Mouse (Mus musculus): Measurements from ENCODE around the gene Cacybp. TPM values are rescaled to one million over a fixed set of nuclear protein-coding genes. Genes with fewer than 3 reads are reported as not detected.

Gene Cacybp
- polyA plus RNA-seq, 1 experiment from 2014 or later: 268 TPM

- Histone ChIP-seq H3K4me2 (replicated peaks) (no peak overlapping the region), H3K4me1 (no peaks in the 10 kb centered on the region), H3K9ac (replicated peaks) (no peak overlapping the region), H3K27me3 (no peaks in the 10 kb centered on the region), H3K27ac (replicated peaks) (no peak overlapping the region), H3K4me3 (no peak overlapping the region), H3K36me3 (no peaks in the 10 kb centered on the region), H3K9me3 (no peaks in the 10 kb centered on the region; the same call in 1 of the 2 replicates)
- no peak for ATAC-seq (ENCODE audit: low FRiP score, low read depth)
- 92% methylated on average over 5 of the region's 5 CpGs for WGBS
Observed at GRCm38 (mm10) chr1:160244689-160245088, 32.0 kb upstream of the Cacybp start.

GRCm38 (mm10) chr1:160240091-160240490 is 27.4 kb upstream of the Cacybp start:
- Histone ChIP-seq H3K27me3 (no peaks in the 10 kb centered on the region), H3K27ac (replicated peaks) (no peak overlapping the region), H3K9ac (replicated peaks) (no peak overlapping the region), H3K36me3 (no peaks in the 10 kb centered on the region), H3K4me2 (replicated peaks) (no peak overlapping the region), H3K4me1 (no peaks in the 10 kb centered on the region), H3K4me3 (no peak overlapping the region), H3K9me3 (no peaks in the 10 kb centered on the region; the same call in 1 of the 2 replicates)
- 93% methylated on average over 2 of the region's 2 CpGs for WGBS
- no peak for ATAC-seq (ENCODE audit: low FRiP score, low read depth)

GRCm38 (mm10) chr1:160238852-160239443 is 26.3 kb upstream of the Cacybp start:
- Histone ChIP-seq H3K36me3 (no peaks in the 10 kb centered on the region), H3K4me3 (no peak overlapping the region), H3K4me1 (no peaks in the 10 kb centered on the region), H3K9ac (replicated peaks) (no peak overlapping the region), H3K27me3 (no peaks in the 10 kb centered on the region), H3K27ac (replicated peaks) (no peak overlapping the region), H3K4me2 (replicated peaks) (no peak overlapping the region), H3K9me3 (no peaks in the 10 kb centered on the region; the same call in 1 of the 2 replicates)
- no peak for ATAC-seq (ENCODE audit: low FRiP score, low read depth)
- 92% methylated on average over 1 of the region's 1 CpGs for WGBS

GRCm38 (mm10) chr1:160237981-160238380 is 25.3 kb upstream of the Cacybp start:
- ATAC-seq (ENCODE audit: low FRiP score, low read depth): no peak
- Histone ChIP-seq H3K9me3 (no peaks in the 10 kb centered on the region; the same call in 1 of the 2 replicates), H3K9ac (replicated peaks) (no peak overlapping the region), H3K4me1 (no peaks in the 10 kb centered on the region), H3K27me3 (no peaks in the 10 kb centered on the region), H3K4me2 (replicated peaks) (no peak overlapping the region), H3K36me3 (no peaks in the 10 kb centered on the region), H3K27ac (replicated peaks) (no peak overlapping the region), H3K4me3 (no peak overlapping the region)
- WGBS: 92% methylated on average over 2 of the region's 2 CpGs

- Histone ChIP-seq H3K4me1 (peaks cover 6% of the 10 kb centered on the region; the same call in 1 of the 2 replicates), H3K4me3 (no peak overlapping the region), H3K27ac (replicated peaks) (no peak overlapping the region), H3K27me3 (no peaks in the 10 kb centered on the region), H3K9ac (replicated peaks) (no peak overlapping the region), H3K36me3 (no peaks in the 10 kb centered on the region), H3K4me2 (replicated peaks) (no peak overlapping the region), H3K9me3 (no peaks in the 10 kb centered on the region)
- ATAC-seq (ENCODE audit: low FRiP score, low read depth): no peak
Observed at GRCm38 (mm10) chr1:160233921-160234320, 21.2 kb upstream of the Cacybp start.

- no peak for ATAC-seq (ENCODE audit: low FRiP score, low read depth)
Observed at GRCm38 (mm10) chr1:160232113-160232512, 19.4 kb upstream of the Cacybp start.

GRCm38 (mm10) chr1:160231013-160231412 is 18.3 kb upstream of the Cacybp start:
- Histone ChIP-seq H3K36me3 (no peaks in the 10 kb centered on the region), H3K27ac (replicated peaks) (no peak overlapping the region), H3K9me3 (no peaks in the 10 kb centered on the region), H3K4me3 (no peak overlapping the region), H3K4me1 (peaks cover 6% of the 10 kb centered on the region; the same call in 1 of the 2 replicates), H3K9ac (replicated peaks) (no peak overlapping the region), H3K4me2 (replicated peaks) (no peak overlapping the region), H3K27me3 (no peaks in the 10 kb centered on the region)
- no peak for ATAC-seq (ENCODE audit: low FRiP score, low read depth)
- 67% methylated on average over 4 of the region's 4 CpGs for WGBS

More at GRCm38 (mm10) chr1:160232113-160232512, 19.4 kb upstream of the Cacybp start:
- Histone ChIP-seq H3K4me3 (no peak overlapping the region), H3K9ac (replicated peaks) (no peak overlapping the region), H3K9me3 (no peaks in the 10 kb centered on the region), H3K27me3 (no peaks in the 10 kb centered on the region), H3K27ac (replicated peaks) (no peak overlapping the region), H3K4me2 (replicated peaks) (no peak overlapping the region), H3K4me1 (peaks cover 6% of the 10 kb centered on the region; the same call in 1 of the 2 replicates), H3K36me3 (no peaks in the 10 kb centered on the region)
- WGBS: 51% methylated on average over 3 of the region's 3 CpGs

- H3K9ac ChIP-seq (replicated peaks): no peak overlapping the region
- no peak for ATAC-seq (ENCODE audit: low FRiP score, low read depth)
- no peak overlapping the region for H3K4me3 ChIP-seq
- no peaks in the 10 kb centered on the region for H3K36me3 ChIP-seq
- no peak overlapping the region for H3K27ac ChIP-seq (replicated peaks)
- H3K4me1 ChIP-seq: peaks cover 6% of the 10 kb centered on the region; the same call in 1 of the 2 replicates
- no peak overlapping the region for H3K4me2 ChIP-seq (replicated peaks)
- no peaks in the 10 kb centered on the region for H3K27me3 ChIP-seq
- H3K9me3 ChIP-seq: no peaks in the 10 kb centered on the region
Observed at GRCm38 (mm10) chr1:160227850-160228249, 15.2 kb upstream of the Cacybp start.

- WGBS: 90% methylated on average over 4 of the region's 4 CpGs
- Histone ChIP-seq H3K9ac (replicated peaks) (no peak overlapping the region), H3K36me3 (no peaks in the 10 kb centered on the region), H3K9me3 (no peaks in the 10 kb centered on the region), H3K4me1 (peaks cover 6% of the 10 kb centered on the region; the same call in 1 of the 2 replicates), H3K4me3 (no peak overlapping the region), H3K27me3 (no peaks in the 10 kb centered on the region), H3K4me2 (replicated peaks) (no peak overlapping the region), H3K27ac (replicated peaks) (no peak overlapping the region)
- ATAC-seq (ENCODE audit: low FRiP score, low read depth): no peak
Observed at GRCm38 (mm10) chr1:160227196-160227595, 14.5 kb upstream of the Cacybp start.

GRCm38 (mm10) chr1:160224093-160224492 is 11.4 kb upstream of the Cacybp start:
- H3K9ac ChIP-seq (replicated peaks): no peak overlapping the region
- no peaks in the 10 kb centered on the region for H3K36me3 ChIP-seq
- 78% methylated on average over 2 of the region's 2 CpGs for WGBS
- no peaks in the 10 kb centered on the region for H3K27me3 ChIP-seq
- H3K27ac ChIP-seq (replicated peaks): no peak overlapping the region
- ATAC-seq (ENCODE audit: low FRiP score, low read depth): no peak
- no peak overlapping the region for H3K4me3 ChIP-seq
- no peaks in the 10 kb centered on the region for H3K9me3 ChIP-seq
- no peak overlapping the region for H3K4me2 ChIP-seq (replicated peaks)
- no peaks in the 10 kb centered on the region for H3K4me1 ChIP-seq

GRCm38 (mm10) chr1:160217898-160218297 is 5.2 kb upstream of the Cacybp start:
- H3K4me2 ChIP-seq (replicated peaks): no peak overlapping the region
- H3K9me3 ChIP-seq: no peaks in the 10 kb centered on the region
- no peak overlapping the region for H3K4me3 ChIP-seq
- no peaks in the 10 kb centered on the region for H3K27me3 ChIP-seq
- H3K27ac ChIP-seq (replicated peaks): no peak overlapping the region
- ATAC-seq (ENCODE audit: low FRiP score, low read depth): no peak
- peaks cover 3% of the 10 kb centered on the region; the same call in 1 of the 2 replicates for H3K4me1 ChIP-seq
- WGBS: 88% methylated on average over 3 of the region's 3 CpGs
- H3K9ac ChIP-seq (replicated peaks): no peak overlapping the region
- no peaks in the 10 kb centered on the region for H3K36me3 ChIP-seq

GRCm38 (mm10) chr1:160214171-160214570 is 1.5 kb upstream of the Cacybp start:
- Histone ChIP-seq H3K36me3 (no peaks in the 10 kb centered on the region), H3K4me3 (no peak overlapping the region), H3K4me2 (replicated peaks) (peak overlapping the region; percentile 69; the same call in 1 of the 2 replicates), H3K4me1 (peaks cover 23% of the 10 kb centered on the region), H3K9me3 (no peaks in the 10 kb centered on the region), H3K9ac (replicated peaks) (no peak overlapping the region), H3K27ac (replicated peaks) (no peak overlapping the region), H3K27me3 (no peaks in the 10 kb centered on the region)
- WGBS: 84% methylated on average over 7 of the region's 7 CpGs
- no peak for ATAC-seq (ENCODE audit: low FRiP score, low read depth)

Data from midbrain, embryonic 12.5 days (tissue).